Mouse (Mus musculus): ENCODE results near the gene Cap2. TPM values are rescaled to one million over a fixed set of nuclear protein-coding genes. Genes with fewer than 3 reads are reported as not detected.

Gene Cap2
- total RNA-seq, 2 experiments from 2014 or later: 266 TPM

- no peak for DNase-seq
These were observed 23.9 kb downstream of the Cap2 start for GRCm38 (mm10) chr13:46525295-46526255.

- DNase-seq: no peak
These were observed 25.0 kb downstream of the Cap2 start for GRCm38 (mm10) chr13:46526645-46527044.

GRCm38 (mm10) chr13:46527340-46527739, 25.7 kb downstream of the Cap2 start:
- DNase-seq: no peak

GRCm38 (mm10) chr13:46529037-46529436, 27.4 kb downstream of the Cap2 start:
- DNase-seq: no peak

GRCm38 (mm10) chr13:46530546-46530945, 28.9 kb downstream of the Cap2 start:
- no peak for DNase-seq

- no peak for DNase-seq
These were observed 30.0 kb downstream of the Cap2 start for GRCm38 (mm10) chr13:46531676-46532075.

GRCm38 (mm10) chr13:46532276-46532675, 30.6 kb downstream of the Cap2 start:
- DNase-seq: no peak

GRCm38 (mm10) chr13:46533342-46534129, 31.9 kb downstream of the Cap2 start:
- DNase-seq: no peak

GRCm38 (mm10) chr13:46534171-46534968, 32.7 kb downstream of the Cap2 start:
- DNase-seq: peak; percentile 34

- no peak for DNase-seq
These were observed 33.5 kb downstream of the Cap2 start for GRCm38 (mm10) chr13:46534969-46535785.

GRCm38 (mm10) chr13:46539284-46539683, 37.6 kb downstream of the Cap2 start:
- no peak for DNase-seq

- DNase-seq: no peak
These were observed 39.3 kb downstream of the Cap2 start for GRCm38 (mm10) chr13:46540943-46541342.

- no peak for DNase-seq
These were observed 41.1 kb downstream of the Cap2 start for GRCm38 (mm10) chr13:46542782-46543181.

- no peak for DNase-seq
These were observed 43.0 kb downstream of the Cap2 start for GRCm38 (mm10) chr13:46544608-46545007.

- DNase-seq: no peak
These were observed 43.4 kb downstream of the Cap2 start for GRCm38 (mm10) chr13:46545081-46545480.

GRCm38 (mm10) chr13:46546846-46547245, 45.2 kb downstream of the Cap2 start:
- DNase-seq: no peak

- no peak for DNase-seq
These were observed 45.6 kb downstream of the Cap2 start for GRCm38 (mm10) chr13:46547253-46547652.

GRCm38 (mm10) chr13:46548132-46548531, 46.5 kb downstream of the Cap2 start:
- DNase-seq: no peak

- no peak for DNase-seq
These were observed 47.0 kb downstream of the Cap2 start for GRCm38 (mm10) chr13:46548600-46549179.

- DNase-seq: no peak
These were observed 49.0 kb downstream of the Cap2 start for GRCm38 (mm10) chr13:46550627-46551026.

GRCm38 (mm10) chr13:46554736-46555135, 53.1 kb downstream of the Cap2 start:
- no peak for DNase-seq
